Mouse (Mus musculus) midbrain, embryonic 16.5 days (tissue): ENCODE results near the gene Lrrn2. TPM values are rescaled to one million over a fixed set of nuclear protein-coding genes. Genes with fewer than 3 reads are reported as not detected.
A peak's percentile ranks its signal among the peaks of the same experiment; 100 is the strongest.

ENCODE experiments used
- ATAC-seq: fragments of 200-750 bp; cut with Nextera tagmentation; 2 replicates; pipeline ENCODE4 v1.8.0; 2017; ENCODE audit warnings: moderate TSS enrichment
- H3K27ac ChIP-seq: fragments of 300-500 bp; sonication (generic); 2 replicates; pipeline ENCODE4 v1.5.1; 2014; ENCODE audit warnings: mild to moderate bottlenecking, low read length, mixed read lengths
- H3K27me3 ChIP-seq: fragments of 300-500 bp; sonication (generic); 2 replicates; pipeline ENCODE4 v1.6.1; 2014; ENCODE audit warnings: low read depth, low read length, mixed read lengths; ENCODE audit not compliant: control insufficient read depth, insufficient read depth
- H3K36me3 ChIP-seq: fragments of 300-500 bp; sonication (generic); 2 replicates; pipeline ENCODE4 v1.6.1; 2014; ENCODE audit warnings: mild to moderate bottlenecking, low read length, moderate library complexity, mixed read lengths; ENCODE audit not compliant: control insufficient read depth, insufficient read depth
- H3K4me1 ChIP-seq: fragments of 300-500 bp; sonication (generic); 2 replicates; pipeline ENCODE4 v1.6.1; 2014; ENCODE audit warnings: mild to moderate bottlenecking, low read length, mixed read lengths; ENCODE audit not compliant: control insufficient read depth, insufficient read depth
- H3K4me2 ChIP-seq: fragments of 300-500 bp; sonication (generic); 2 replicates; pipeline ENCODE4 v1.6.1; 2014; ENCODE audit warnings: mild to moderate bottlenecking, low read length, mixed read lengths
- H3K4me3 ChIP-seq: fragments of 300-500 bp; sonication (generic); 2 replicates; pipeline ENCODE4 v1.5.1; 2014; ENCODE audit warnings: low read depth, mild to moderate bottlenecking, low read length, moderate library complexity, mixed read lengths
- H3K9ac ChIP-seq: fragments of 300-500 bp; sonication (generic); 2 replicates; pipeline ENCODE4 v1.6.1; 2014; ENCODE audit warnings: low read depth, low read length, mixed read lengths
- H3K9me3 ChIP-seq: fragments of 300-500 bp; sonication (generic); replicated peaks from 2 replicates; pipeline ENCODE4 v1.6.1; 2014; ENCODE audit warnings: mild to moderate bottlenecking, low read length, mixed read lengths; ENCODE audit not compliant: control insufficient read depth, poor library complexity, severe bottlenecking
- WGBS: fragments of 180-500 bp; shearing (Covaris S2); extraction: QIAGEN DNeasy Blood & Tissue Kit; methylation state at CpG from one replicate; pipeline ENCODE4 v1.1.7; 2014; 5-methylcytosine and 5-hydroxymethylcytosine counted together
- polyA plus RNA-seq: library from polyadenylated mRNA; unstranded; fragments of >200 nt; fragmentation: Nextera tagmentation; extraction: Ambion mirVana; gene quantifications from 2 replicates; pipeline ENCODE4 v1.2.1, GENCODE M21; 2015

Lrrn2 gene
- polyA plus RNA-seq, 1 experiment from 2014 or later = 59.1 TPM

DNA sequence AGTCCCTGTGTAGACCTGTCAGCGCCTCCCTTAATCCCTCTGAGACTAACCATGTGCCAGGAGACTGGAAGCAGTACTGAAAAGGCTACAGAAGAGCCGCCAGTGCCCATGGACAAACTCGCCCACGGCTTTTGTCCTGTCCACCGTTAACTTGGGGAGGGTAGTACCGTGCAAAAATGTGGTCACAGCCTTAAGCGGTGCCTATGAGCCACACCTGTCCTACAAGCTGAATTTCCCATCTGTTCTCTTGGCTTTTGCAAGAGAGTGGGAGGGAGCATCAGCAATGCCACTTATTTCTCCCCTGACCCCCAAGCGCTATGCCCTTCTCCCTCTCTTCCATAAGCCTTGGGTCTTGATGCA, 292 bp upstream of the Lrrn2 start:
- peak; percentile 6 for ATAC-seq
- peak overlapping the region; percentile 78 for H3K4me3 ChIP-seq
- H3K27ac ChIP-seq = peak overlapping the region; percentile 88
- H3K36me3 ChIP-seq = no peaks in the 10 kb centered on the region
- WGBS = 3% methylated on average over 8 of the region's 8 CpGs
- H3K4me2 ChIP-seq = peak overlapping the region; percentile 83
- peak overlapping the region; percentile 89 for H3K9ac ChIP-seq
- no peaks in the 10 kb centered on the region for H3K9me3 ChIP-seq
- peaks cover 21% of the 10 kb centered on the region for H3K4me1 ChIP-seq
- H3K27me3 ChIP-seq = no peaks in the 10 kb centered on the region

DNA sequence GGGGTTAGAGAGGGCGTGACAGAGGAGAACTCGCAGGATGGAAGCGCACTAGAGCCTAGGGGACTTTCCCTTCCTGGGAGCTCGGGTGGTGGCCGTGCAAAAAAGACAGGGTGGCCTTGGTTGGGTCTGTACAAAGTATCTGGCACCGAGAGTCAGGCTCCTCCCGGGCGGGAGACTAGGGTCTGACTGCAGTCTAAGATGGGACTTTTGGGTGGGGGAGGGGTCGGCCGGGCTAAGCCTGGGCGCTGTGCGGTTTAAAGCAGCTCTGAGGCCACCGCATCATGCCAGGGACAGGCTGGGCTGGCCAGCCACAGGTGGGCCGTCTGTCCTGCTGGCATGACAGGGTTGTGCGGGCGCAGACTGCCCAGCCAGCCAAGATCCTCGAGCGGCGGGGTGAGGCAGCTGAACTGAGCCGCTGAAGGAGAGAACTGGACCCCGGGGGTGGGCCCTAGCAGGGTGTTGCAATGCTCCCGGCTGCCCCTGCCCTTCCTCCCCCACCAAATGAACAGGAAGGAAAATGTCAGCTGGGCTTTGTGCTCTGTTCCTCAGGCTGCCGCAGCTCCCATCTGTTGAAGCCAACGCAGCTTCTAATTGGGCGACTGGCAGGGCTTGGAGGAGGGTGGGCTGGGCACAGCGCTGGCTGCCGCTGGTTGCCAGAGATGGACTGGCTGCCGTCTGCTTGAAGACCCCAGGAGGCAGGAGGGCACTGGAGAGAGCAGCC, 1.1 kb downstream of the Lrrn2 start:
- peak overlapping the region; percentile 88 for H3K27ac ChIP-seq
- H3K9ac ChIP-seq = peak overlapping the region; percentile 89
- peaks cover 27% of the 10 kb centered on the region for H3K4me1 ChIP-seq
- ATAC-seq = peak; percentile 70
- H3K4me3 ChIP-seq = peak overlapping the region; percentile 78
- H3K9me3 ChIP-seq = no peaks in the 10 kb centered on the region
- H3K36me3 ChIP-seq = no peaks in the 10 kb centered on the region
- peak overlapping the region; percentile 83 for H3K4me2 ChIP-seq
- no peaks in the 10 kb centered on the region for H3K27me3 ChIP-seq
- WGBS = under 1% methylated on average over 27 of the region's 28 CpGs

DNA sequence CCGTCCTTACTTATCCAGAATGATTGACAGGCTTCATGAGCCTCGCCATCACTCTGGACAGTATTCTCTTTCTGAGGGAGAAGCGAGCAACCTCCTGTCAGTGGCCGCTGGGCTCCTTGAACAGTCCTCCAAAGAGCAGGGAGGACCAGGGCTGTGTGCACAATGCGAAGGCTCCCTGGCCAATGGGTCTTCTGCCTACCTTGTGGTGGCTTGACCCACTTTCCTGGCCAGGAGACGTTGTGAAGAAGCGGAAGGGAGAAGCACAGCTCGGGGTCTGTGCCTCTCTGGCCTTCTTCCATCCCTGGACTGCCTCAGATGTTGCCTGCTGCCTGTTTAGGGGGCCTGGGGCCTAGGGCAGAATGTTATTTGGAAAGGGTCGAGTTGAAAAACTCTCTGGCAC, 1.8 kb downstream of the Lrrn2 start:
- no peaks in the 10 kb centered on the region for H3K27me3 ChIP-seq
- H3K36me3 ChIP-seq = no peaks in the 10 kb centered on the region
- H3K4me3 ChIP-seq = peak overlapping the region; percentile 78
- 31% methylated on average over 9 of the region's 9 CpGs for WGBS
- H3K9ac ChIP-seq = peak overlapping the region; percentile 89
- H3K27ac ChIP-seq = peak overlapping the region; percentile 88
- ATAC-seq = 0 out of 2 replicates have a peak, but pooled peaks have one; percentile 10
- H3K4me1 ChIP-seq = peaks cover 28% of the 10 kb centered on the region
- no peaks in the 10 kb centered on the region for H3K9me3 ChIP-seq
- peak overlapping the region; percentile 83 for H3K4me2 ChIP-seq

DNA sequence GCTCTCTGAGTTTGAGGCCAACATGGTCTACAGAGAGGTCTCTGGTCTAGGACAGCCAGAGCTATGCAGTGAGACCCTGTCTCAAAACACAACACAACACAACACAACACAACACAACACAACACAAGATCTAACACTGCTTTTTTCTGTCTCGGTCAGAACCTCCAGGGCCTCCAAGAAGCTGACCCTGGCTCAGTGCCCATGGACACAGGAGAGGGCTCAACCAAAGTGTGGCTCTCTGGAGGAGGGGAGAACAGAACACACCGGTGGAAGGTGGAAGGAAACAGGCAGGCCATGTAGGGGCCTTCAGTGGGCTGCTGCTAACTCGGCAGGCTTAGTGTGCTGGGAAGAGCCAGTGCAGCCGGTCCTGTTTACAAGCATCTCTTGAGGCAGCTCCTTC, 5.6 kb downstream of the Lrrn2 start:
- no peaks in the 10 kb centered on the region for H3K36me3 ChIP-seq
- no peak overlapping the region for H3K27ac ChIP-seq
- H3K4me2 ChIP-seq = no peak overlapping the region
- WGBS = 47% methylated on average over 4 of the region's 4 CpGs
- peaks cover 31% of the 10 kb centered on the region for H3K4me1 ChIP-seq
- no peak overlapping the region for H3K4me3 ChIP-seq
- no peak for ATAC-seq
- no peaks in the 10 kb centered on the region for H3K27me3 ChIP-seq
- H3K9ac ChIP-seq = no peak overlapping the region
- H3K9me3 ChIP-seq = no peaks in the 10 kb centered on the region

DNA sequence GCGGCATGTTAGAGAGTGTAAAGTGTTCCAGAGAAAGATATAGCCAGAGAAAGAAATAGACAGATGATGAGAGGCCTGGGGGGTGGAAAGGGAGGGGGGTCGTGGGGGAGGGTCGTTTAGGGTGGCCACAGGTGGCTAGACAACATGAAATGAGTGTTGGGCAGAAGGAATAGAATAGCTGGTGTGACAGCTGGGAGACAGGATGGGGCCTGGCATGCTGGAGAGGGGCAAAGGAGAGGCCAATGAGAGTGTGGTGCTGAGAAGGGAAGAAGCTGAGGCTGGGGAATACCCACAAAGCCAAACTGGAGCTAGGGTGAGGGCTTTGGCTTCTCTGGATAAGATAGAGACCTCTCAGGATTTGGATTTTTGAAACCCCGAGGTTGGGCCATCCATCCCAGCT, 6.6 kb downstream of the Lrrn2 start:
- Histone ChIP-seq H3K4me3 (no peak overlapping the region), H3K4me1 (peaks cover 32% of the 10 kb centered on the region), H3K4me2 (no peak overlapping the region), H3K9ac (no peak overlapping the region), H3K9me3 (no peaks in the 10 kb centered on the region), H3K27ac (no peak overlapping the region), H3K36me3 (no peaks in the 10 kb centered on the region), H3K27me3 (no peaks in the 10 kb centered on the region)
- no peak for ATAC-seq
- 51% methylated on average over 4 of the region's 4 CpGs for WGBS

DNA sequence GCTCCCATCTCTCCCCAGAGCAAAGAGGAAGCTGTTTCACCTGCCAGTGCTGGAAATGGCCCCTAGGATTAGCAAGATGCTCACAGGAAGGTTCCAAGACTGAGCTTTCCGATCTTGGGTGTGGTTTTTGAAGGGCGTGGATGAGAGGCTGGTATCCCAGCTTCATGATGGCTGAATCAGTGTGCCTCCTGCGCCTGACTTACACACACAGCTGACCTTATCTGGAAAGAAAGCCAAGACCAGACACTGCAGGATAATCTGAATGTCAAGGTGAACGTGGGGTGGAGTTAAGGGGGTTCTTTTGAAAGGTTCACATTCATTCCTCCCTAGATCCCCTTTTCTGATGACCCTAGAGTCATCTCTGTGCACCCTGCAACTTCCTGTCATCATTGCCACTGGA, 8.7 kb downstream of the Lrrn2 start:
- H3K36me3 ChIP-seq = peaks cover 9% of the 10 kb centered on the region; the same call in 1 of the 2 replicates
- no peaks in the 10 kb centered on the region for H3K9me3 ChIP-seq
- H3K4me2 ChIP-seq = no peak overlapping the region
- H3K27me3 ChIP-seq = no peaks in the 10 kb centered on the region
- no peak overlapping the region for H3K27ac ChIP-seq
- H3K4me3 ChIP-seq = no peak overlapping the region
- no peak overlapping the region for H3K9ac ChIP-seq
- ATAC-seq = no peak
- 90% methylated on average over 4 of the region's 4 CpGs for WGBS
- H3K4me1 ChIP-seq = peaks cover 19% of the 10 kb centered on the region

DNA sequence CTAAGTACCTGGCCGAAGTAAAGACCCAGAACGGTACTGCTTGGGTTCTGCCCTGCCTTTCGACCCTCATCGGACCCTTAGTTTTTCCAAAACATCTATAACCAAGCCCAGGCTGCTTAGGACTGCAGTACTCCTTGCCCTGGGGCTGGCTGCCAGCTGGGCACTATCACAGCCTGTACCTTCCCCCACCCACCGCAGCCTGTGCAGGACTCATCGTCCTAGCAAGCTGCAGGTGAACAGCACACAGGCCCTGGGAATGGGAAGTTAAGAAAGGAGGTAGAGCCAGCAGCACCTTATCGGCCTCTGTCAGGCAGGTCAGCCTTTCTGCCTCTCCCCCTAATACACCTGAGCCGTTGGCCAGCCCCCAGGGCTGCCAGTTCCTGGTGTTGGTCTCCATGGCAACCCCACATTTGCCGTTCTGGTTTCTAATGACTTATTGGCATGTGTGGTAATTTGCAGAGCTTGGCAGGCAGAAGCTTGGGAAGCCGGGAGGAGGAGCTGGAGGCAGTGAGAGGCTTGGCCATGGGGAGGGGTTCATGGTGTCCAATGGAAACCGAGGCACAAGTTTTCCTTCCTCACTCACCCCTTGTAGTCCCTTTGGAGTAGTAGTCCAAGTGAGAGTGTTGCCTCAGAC, 10.2 kb downstream of the Lrrn2 start:
- peak; percentile 23; the same call in 1 of the 2 replicates for ATAC-seq
- 62% methylated on average over 11 of the region's 11 CpGs for WGBS
- no peak overlapping the region for H3K9ac ChIP-seq

DNA sequence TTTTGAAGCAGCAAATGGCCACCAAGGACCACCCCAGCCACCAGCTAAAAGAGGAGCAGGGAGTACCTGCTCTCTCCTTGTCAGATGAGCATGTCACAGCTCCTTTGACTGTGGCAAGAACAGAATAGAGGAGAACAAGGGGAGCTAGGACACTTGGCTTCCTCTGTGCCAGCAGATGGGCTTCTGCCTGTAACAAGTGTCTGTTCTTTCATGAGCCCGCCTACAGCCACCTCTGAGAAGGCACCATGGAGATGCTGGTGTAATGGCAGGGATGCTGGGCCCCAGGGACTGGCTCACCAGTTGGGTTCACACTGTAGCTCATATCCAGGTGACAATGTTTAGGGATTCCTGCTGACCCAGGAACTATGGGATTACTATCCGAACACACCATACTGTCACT, 12.0 kb downstream of the Lrrn2 start:
- no peak overlapping the region for H3K4me2 ChIP-seq
- no peaks in the 10 kb centered on the region for H3K9me3 ChIP-seq
- WGBS = 92% methylated on average over 2 of the region's 2 CpGs
- H3K27me3 ChIP-seq = no peaks in the 10 kb centered on the region
- peaks cover 10% of the 10 kb centered on the region for H3K4me1 ChIP-seq
- no peak for ATAC-seq
- peaks cover 9% of the 10 kb centered on the region; the same call in 1 of the 2 replicates for H3K36me3 ChIP-seq
- no peak overlapping the region for H3K9ac ChIP-seq
- no peak overlapping the region for H3K4me3 ChIP-seq
- H3K27ac ChIP-seq = no peak overlapping the region

More for the DNA sequence above, 10.2 kb downstream of the Lrrn2 start:
- Histone ChIP-seq H3K27me3 (no peaks in the 10 kb centered on the region), H3K4me2 (peak overlapping the region; percentile 5; the same call in 1 of the 2 replicates), H3K4me3 (no peak overlapping the region), H3K36me3 (peaks cover 9% of the 10 kb centered on the region; the same call in 1 of the 2 replicates), H3K27ac (peak overlapping the region; percentile 28; the same call in 1 of the 2 replicates), H3K9me3 (no peaks in the 10 kb centered on the region), H3K4me1 (peaks cover 17% of the 10 kb centered on the region)
